In genomic region chr2:135356311-135356710, GRCm38 (mm10) we compare ENCODE assay signal across 11 mouse cellular contexts.
DNase-seq lines count a peak whose midpoint lies in the region; ATAC-seq and TF ChIP-seq lines count a peak whose summit lies in the region.
"Had no signal": no experiment of that assay in that cellular context is flagged by ENCODE, and none has a peak within 500 bp of the region (broad histone marks: within the 10 kb centered on the region; RNA-seq: fewer than 3 reads in every experiment).

No protein-coding gene starts in this region.

- H3K36me3 ChIP-seq in E14TG2a.4 (ENCODE audit: insufficient read depth, low read length), result no peaks in the 10 kb centered on the region
- H3K36me3 ChIP-seq: forebrain, embryonic 15.5 days; hindbrain, embryonic 15.5 days; neural tube, embryonic 12.5 days had no signal

- no peaks in the 10 kb centered on the region for H3K9me3 ChIP-seq in E14TG2a.4 (ENCODE audit: low read length)
- H3K9me3 ChIP-seq: forebrain, embryonic 15.5 days; hindbrain, embryonic 15.5 days; neural tube, embryonic 12.5 days had no signal

- TF ChIP-seq CTCF in layer of hippocampus, adult 2 months (conservative IDR thresholded peaks at IDR 0.05), result peak; percentile 88
- TF ChIP-seq CTCF in E14TG2a.4 (conservative IDR thresholded peaks at IDR 0.05; ENCODE audit: low read length), result peak; percentile 75

- no peak overlapping the region for H3K4me3 ChIP-seq in layer of hippocampus, adult 2 months
- H3K4me3 ChIP-seq in E14TG2a.4 (replicated peaks; ENCODE audit: low read length), result no peak overlapping the region
- H3K4me3 ChIP-seq: forebrain, embryonic 15.5 days; hindbrain, embryonic 15.5 days; neural tube, embryonic 12.5 days had no signal

- no peaks in the 10 kb centered on the region for H3K27me3 ChIP-seq in E14TG2a.4 (ENCODE audit: insufficient read depth, low read length)
- H3K27me3 ChIP-seq: forebrain, embryonic 15.5 days; hindbrain, embryonic 15.5 days; neural tube, embryonic 12.5 days had no signal

- DNase-seq in layer of hippocampus, adult 2 months (ENCODE audit: low spot score in 2 of 2), result no peak
- DNase-seq in layer of hippocampus, postnatal 10 days (ENCODE audit: low spot score in 2 of 2), result no peak
- peak; percentile 9 for DNase-seq in R1 (ENCODE audit: low read depth, low spot score)
- no peak for DNase-seq in spleen, adult 12 weeks (ENCODE audit: low spot score)
- DNase-seq in gastrocnemius, postnatal 36 days, result no peak
- DNase-seq in urinary bladder, postnatal 25 days (ENCODE audit: low spot score), result no peak

- no peaks in the 10 kb centered on the region for H3K4me1 ChIP-seq in E14TG2a.4 (replicated peaks; ENCODE audit: low read depth, low read length)
- H3K4me1 ChIP-seq: forebrain, embryonic 15.5 days; hindbrain, embryonic 15.5 days; neural tube, embryonic 12.5 days had no signal

- intact Hi-C loops in gastrocnemius, postnatal 36 days (cut with DNase I), result loop anchor here (5.0 kb wide), 2 partner anchors 571 to 601 kb away; no protein-coding TSS in a partner anchor

- H3K27ac ChIP-seq in layer of hippocampus, adult 2 months, result no peak overlapping the region
- H3K27ac ChIP-seq: forebrain, embryonic 15.5 days; hindbrain, embryonic 15.5 days; neural tube, embryonic 12.5 days had no signal

- peak; percentile 48; the same call in 1 of the 2 replicates for ATAC-seq in granulocyte monocyte progenitor cell, adult 5-6 weeks (replicated peaks; ENCODE audit: poor library complexity, severe bottlenecking)
- ATAC-seq: forebrain, embryonic 15.5 days had no signal
